Mouse (Mus musculus) CH12.LX (cell line): Measurements from ENCODE around the gene Ccna2. TPM values are rescaled to one million over a fixed set of nuclear protein-coding genes. Genes with fewer than 3 reads are reported as not detected.
A peak's percentile ranks its signal among the peaks of the same experiment; 100 is the strongest.

Source experiments
- DNase-seq: peaks from one replicate; pipeline ENCODE4 v3.0.0-alpha.2; 2013; ENCODE audit errors: extremely low read depth
- H3K27ac ChIP-seq: 2 replicates; pipeline ENCODE4 v1.5.1; 2012; ENCODE audit warnings: low read depth, mild to moderate bottlenecking, control low read depth, moderate library complexity; ENCODE audit not compliant: insufficient read depth
- H3K27me3 ChIP-seq: replicated peaks from 2 replicates; pipeline ENCODE3; 2012; ENCODE audit warnings: inconsistent platforms
- H3K36me3 ChIP-seq, 2 experiments: replicated peaks in 1 of 2; 2 replicates each; pipeline versions ENCODE3 to v1.6.1; 2012; ENCODE audit warnings: inconsistent platforms in 1 of 2, low read length in 1 of 2, mild to moderate bottlenecking in 1 of 2, mixed read lengths in 1 of 2, moderate library complexity in 1 of 2; ENCODE audit not compliant: control insufficient read depth in 1 of 2, insufficient read depth in 1 of 2
- H3K4me1 ChIP-seq, 2 experiments: 2 replicates each; pipeline ENCODE4 v1.6.1; 2012; ENCODE audit warnings: inconsistent platforms in 1 of 2, moderate library complexity in 1 of 2; ENCODE audit not compliant: insufficient read depth in 2 of 2, control insufficient read depth in 1 of 2
- H3K4me2 ChIP-seq: 2 replicates; pipeline ENCODE4 v1.6.1; 2012; ENCODE audit warnings: low read depth, mild to moderate bottlenecking, control low read depth; ENCODE audit not compliant: poor library complexity, insufficient read depth, severe bottlenecking
- H3K4me3 ChIP-seq, 3 experiments: fragments of 150-350 bp in 1 of 3; sonication (generic) in 1 of 3; replicated peaks in 1 of 3; 2 replicates each; pipeline versions ENCODE3 to v1.5.1; 2011 to 2012; ENCODE audit warnings: low read depth in 2 of 3, low read length in 2 of 3, mild to moderate bottlenecking in 2 of 3, moderate library complexity in 2 of 3, control low read depth in 1 of 3, improper control_type of control experiment in 1 of 3, inconsistent platforms in 1 of 3, mixed read lengths in 1 of 3; ENCODE audit not compliant: poor library complexity in 1 of 3
- H3K79me2 ChIP-seq: replicated peaks from 2 replicates; pipeline ENCODE4 v1.6.1; 2012; ENCODE audit warnings: mild to moderate bottlenecking, moderate library complexity; ENCODE audit not compliant: control insufficient read depth, poor library complexity, insufficient read depth, severe bottlenecking; ENCODE audit errors: extremely low read depth
- H3K9ac ChIP-seq: 2 replicates; pipeline ENCODE4 v1.6.1; 2012; ENCODE audit warnings: low read depth, mild to moderate bottlenecking, control low read depth, moderate library complexity; ENCODE audit not compliant: insufficient read depth
- H3K9me3 ChIP-seq: replicated peaks from 2 replicates; pipeline ENCODE3; 2012; ENCODE audit warnings: low read length, inconsistent platforms, mixed read lengths
- CHD2 ChIP-seq: IDR thresholded peaks from 2 replicates; pipeline ENCODE4 v1.6.1; 2011; ENCODE audit warnings: low read length, improper control_type of control experiment
- GABPA ChIP-seq: IDR thresholded peaks from 2 replicates; pipeline ENCODE4 v1.6.1; 2012; ENCODE audit warnings: low read depth, low read length, improper control_type of control experiment, inconsistent platforms; ENCODE audit not compliant: insufficient replicate concordance
- HCFC1 ChIP-seq: IDR thresholded peaks from 2 replicates; pipeline ENCODE4 v1.6.1; 2012; ENCODE audit warnings: low read depth, mild to moderate bottlenecking, inconsistent platforms, low read length, improper control_type of control experiment
- IRF4 ChIP-seq: IDR thresholded peaks from 2 replicates; pipeline ENCODE4 v1.6.1; 2014; ENCODE audit warnings: low read depth, mild to moderate bottlenecking, inconsistent platforms, low read length, improper control_type of control experiment
- JUN ChIP-seq: IDR thresholded peaks from 2 replicates; pipeline ENCODE4 v1.6.1; 2011; ENCODE audit warnings: low read depth, mild to moderate bottlenecking, low read length, improper control_type of control experiment, moderate library complexity; ENCODE audit not compliant: insufficient read depth
- JUND ChIP-seq: conservative IDR thresholded peaks from 2 replicates; pipeline ENCODE4 v1.6.1; 2011; ENCODE audit warnings: low read depth, low read length, improper control_type of control experiment
- KAT2A ChIP-seq: IDR thresholded peaks from 2 replicates; pipeline ENCODE4 v1.6.1; 2012; ENCODE audit warnings: low read length, improper control_type of control experiment, inconsistent platforms; ENCODE audit not compliant: insufficient replicate concordance
- MAFK ChIP-seq: IDR thresholded peaks from 2 replicates; pipeline ENCODE4 v1.6.1; 2011; ENCODE audit warnings: low read length, improper control_type of control experiment; ENCODE audit not compliant: insufficient replicate concordance
- MAX ChIP-seq: IDR thresholded peaks from 2 replicates; pipeline ENCODE4 v1.6.1; 2011; ENCODE audit warnings: low read length, improper control_type of control experiment
- MAZ ChIP-seq: IDR thresholded peaks from 2 replicates; pipeline ENCODE4 v1.6.1; 2012; ENCODE audit warnings: low read depth, mild to moderate bottlenecking, inconsistent platforms, low read length, improper control_type of control experiment, moderate library complexity
- MEF2A ChIP-seq: IDR thresholded peaks from 2 replicates; pipeline ENCODE4 v1.6.1; 2014; ENCODE audit warnings: low read depth, mild to moderate bottlenecking, inconsistent platforms, low read length, improper control_type of control experiment, borderline replicate concordance
- MXI1 ChIP-seq: IDR thresholded peaks from 2 replicates; pipeline ENCODE4 v1.6.1; 2011; ENCODE audit warnings: mild to moderate bottlenecking, low read depth, low read length, improper control_type of control experiment
- MYC ChIP-seq: IDR thresholded peaks from 2 replicates; pipeline ENCODE4 v1.6.1; 2011; ENCODE audit warnings: low read depth, mild to moderate bottlenecking, improper control_type of control experiment, low read length
- PAX5 ChIP-seq: IDR thresholded peaks from 2 replicates; pipeline ENCODE4 v1.6.1; 2012; ENCODE audit warnings: low read length, inconsistent platforms, mixed read lengths
- POLR2A ChIP-seq: IDR thresholded peaks from 2 replicates; pipeline ENCODE4 v1.6.1; 2011; ENCODE audit warnings: low read depth, mild to moderate bottlenecking, improper control_type of control experiment, low read length
- POLR2AphosphoS2 ChIP-seq: IDR thresholded peaks from 2 replicates; pipeline ENCODE4 v1.6.1; 2011; ENCODE audit warnings: low read depth, low read length, improper control_type of control experiment
- RAD21 ChIP-seq: IDR thresholded peaks from 2 replicates; pipeline ENCODE4 v1.6.1; 2011; ENCODE audit warnings: low read depth, mild to moderate bottlenecking, low read length, improper control_type of control experiment, moderate library complexity
- RCOR1 ChIP-seq: conservative IDR thresholded peaks from 2 replicates; pipeline ENCODE4 v1.6.1; 2012; ENCODE audit warnings: low read depth, mild to moderate bottlenecking, inconsistent platforms, low read length, improper control_type of control experiment
- TCF12 ChIP-seq: IDR thresholded peaks from 2 replicates; pipeline ENCODE4 v1.6.1; 2014; ENCODE audit warnings: low read depth, mild to moderate bottlenecking, inconsistent platforms, low read length, improper control_type of control experiment
- UBTF ChIP-seq: IDR thresholded peaks from 2 replicates; pipeline ENCODE4 v1.6.1; 2012; ENCODE audit warnings: low read depth, mild to moderate bottlenecking, inconsistent platforms, low read length, improper control_type of control experiment, moderate library complexity
- USF1 ChIP-seq: IDR thresholded peaks from 2 replicates; pipeline ENCODE4 v1.6.1; 2014; ENCODE audit warnings: low read depth, mild to moderate bottlenecking, inconsistent platforms, low read length, improper control_type of control experiment
- ZKSCAN1 ChIP-seq: IDR thresholded peaks from 2 replicates; pipeline ENCODE4 v1.6.1; 2012; ENCODE audit warnings: low read depth, inconsistent platforms, low read length, improper control_type of control experiment, borderline replicate concordance
- ZMIZ1 ChIP-seq: IDR thresholded peaks from 2 replicates; pipeline ENCODE4 v1.6.1; 2012; ENCODE audit warnings: low read depth, mild to moderate bottlenecking, inconsistent platforms, low read length, improper control_type of control experiment
- ZNF384 ChIP-seq: IDR thresholded peaks from 2 replicates; pipeline ENCODE4 v1.6.1; 2012; ENCODE audit warnings: low read depth, low read length, improper control_type of control experiment, inconsistent platforms
- dilution Hi-C: fragments of 300-500 bp; cut with MboI; formaldehyde crosslinking; loops from 2 replicates; pipeline ENCODE4 v1.14.3; 2020; ENCODE audit warnings: low sequenced_read_pairs; ENCODE audit not compliant: extremely low pct_unique_long_range_greater_than_20kb, extremely low pct_ligation_motif_present
- in situ Hi-C: fragments of 300-500 bp; cut with MboI; formaldehyde crosslinking; loops from 3 replicates; pipeline ENCODE4 v1.14.3; 2019; ENCODE audit warnings: low sequenced_read_pairs, low pct_ligation_motif_present, low pct_unique_long_range_greater_than_20kb, mixed read lengths
- polyA plus RNA-seq: library from polyadenylated mRNA; unstranded; fragments of >175 nt; gene quantifications from 2 replicates; pipeline ENCODE4 v1.2.1, GENCODE M21; 2012; ENCODE audit warnings: low read depth; ENCODE audit not compliant: insufficient read length
- total RNA-seq, 2 experiments: library from RNA; depleted of rRNA; stranded (reverse); fragments of 300-350 nt in 1 of 2; fragments of >200 nt in 1 of 2; gene quantifications; 2 replicates each; pipeline ENCODE4 v1.2.3; 2012 to 2014

Ccna2 gene
- total and polyA plus RNA-seq, 3 experiments = 94.7 to 240 (median 148) TPM

DNA sequence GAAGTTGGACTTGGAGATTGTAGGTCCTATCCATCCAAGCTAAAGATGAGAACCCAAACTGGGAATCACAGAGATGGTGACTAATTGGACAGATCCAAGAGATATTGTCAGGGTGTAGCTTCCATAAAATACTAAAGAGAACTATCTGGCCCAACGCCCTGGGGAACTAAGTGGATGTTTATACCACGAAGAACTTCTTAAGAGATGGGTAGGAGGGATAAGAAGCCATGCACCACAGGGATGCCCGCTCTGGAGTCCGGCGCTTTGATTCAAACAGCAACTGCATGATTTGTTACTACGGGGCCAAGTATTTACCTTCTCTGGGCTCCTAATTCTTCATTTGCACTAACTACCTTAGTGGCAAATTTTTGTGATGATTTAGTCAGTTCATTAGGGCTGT is 40.7 kb upstream of the Ccna2 start:
- Histone ChIP-seq H3K79me2 (no peaks in the 10 kb centered on the region), H3K9me3 (no peaks in the 10 kb centered on the region), H3K9ac (no peak overlapping the region; the same call in 1 of the 2 replicates), H3K27me3 (no peaks in the 10 kb centered on the region), H3K27ac (no peak overlapping the region), H3K4me3 (peak overlapping the region; percentile 16 to 63 (median 56)), H3K4me1 (peaks cover 2 to 8% of the 10 kb centered on the region in 2 experiments; a peak in 3 of 4 replicates), H3K36me3 (no peaks in the 10 kb centered on the region), H3K4me2 (peak overlapping the region; percentile 83)
- in situ Hi-C loops (no loop called here), dilution Hi-C loops (no loop called here)
- TF ChIP-seq RAD21 = no peak
- no peak for TF ChIP-seq JUN
- no peak for TF ChIP-seq JUND
- TF ChIP-seq MYC = no peak
- TF ChIP-seq ZNF384 = no peak
- TF ChIP-seq UBTF = no peak
- TF ChIP-seq CHD2 = no peak
- no peak for TF ChIP-seq KAT2A
- TF ChIP-seq RCOR1 = no peak
- TF ChIP-seq MAFK = no peak
- no peak for TF ChIP-seq MAX
- TF ChIP-seq GABPA = no peak
- no peak for TF ChIP-seq TCF12
- no peak for TF ChIP-seq POLR2AphosphoS2
- TF ChIP-seq PAX5 = no peak
- TF ChIP-seq USF1 = no peak
- no peak for TF ChIP-seq IRF4
- no peak for TF ChIP-seq ZKSCAN1
- TF ChIP-seq MEF2A = no peak
- DNase-seq = no peak

DNA sequence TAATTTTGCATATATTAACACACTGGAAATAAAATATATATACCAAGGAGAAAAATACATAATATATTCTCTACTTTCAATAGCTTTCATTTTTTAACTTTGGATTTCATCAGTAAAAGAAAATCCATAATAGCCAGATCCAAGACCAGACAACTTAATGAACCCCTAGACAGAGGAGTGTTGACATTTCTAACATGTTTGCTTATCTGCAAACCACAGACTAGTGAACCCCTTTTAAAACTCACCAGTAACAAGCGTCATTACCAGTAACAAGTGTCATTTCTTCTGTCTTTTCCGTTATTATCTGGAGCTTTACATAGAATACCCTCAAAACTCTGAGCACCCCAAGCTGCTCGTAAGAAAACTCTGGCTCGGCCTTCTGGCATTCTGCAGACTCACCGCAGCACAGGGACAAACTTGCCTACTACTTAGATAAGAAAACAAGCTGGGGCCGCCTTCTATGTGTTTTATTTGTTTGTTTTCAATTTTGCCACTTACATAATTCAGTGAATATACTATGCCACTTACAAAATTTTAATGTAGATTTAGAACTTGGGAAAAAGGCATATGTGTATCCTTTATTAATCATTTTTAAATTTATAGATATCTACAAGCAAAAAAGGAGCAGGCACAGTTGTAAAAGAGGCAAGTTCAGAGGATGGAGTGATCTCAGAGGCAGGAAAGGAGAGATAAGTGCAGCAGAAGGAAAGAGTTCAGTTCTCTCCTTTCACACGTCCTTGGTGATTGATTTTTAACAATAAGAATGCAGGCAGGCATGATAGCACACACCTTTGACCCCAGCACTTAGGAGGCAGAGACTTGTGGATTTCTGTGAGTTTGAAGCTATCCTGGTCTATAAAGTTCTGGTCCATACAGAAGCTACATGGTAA is 34.2 kb upstream of the Ccna2 start:
- TF ChIP-seq MAFK = no peak
- TF ChIP-seq MXI1 = no peak
- no peak for TF ChIP-seq MAX
- no peak for TF ChIP-seq PAX5
- TF ChIP-seq HCFC1 = no peak
- TF ChIP-seq ZMIZ1 = no peak
- no peak for TF ChIP-seq POLR2A
- TF ChIP-seq MAZ = no peak
- Histone ChIP-seq H3K27ac (no peak overlapping the region), H3K9ac (no peak overlapping the region), H3K36me3 (no peaks in the 10 kb centered on the region), H3K4me3 (no peak overlapping the region), H3K27me3 (no peaks in the 10 kb centered on the region), H3K79me2 (no peaks in the 10 kb centered on the region), H3K4me2 (no peak overlapping the region), H3K9me3 (no peaks in the 10 kb centered on the region), H3K4me1 (peaks cover 0 to 5% of the 10 kb centered on the region in 2 experiments; a peak in 2 of 4 replicates)
- in situ Hi-C loops (no loop called here), dilution Hi-C loops (no loop called here)
- no peak for DNase-seq
